Mouse (Mus musculus) bone marrow, adult 2 months (tissue): Measurements from ENCODE around the gene Dpy30.

Experiments
- CTCF ChIP-seq: fragments of 200-500 bp; IDR thresholded peaks from 2 replicates; pipeline ENCODE4 v1.5.1; 2011; ENCODE audit warnings: low read length, control low read depth; ENCODE audit not compliant: control insufficient read depth, insufficient read depth
- POLR2A ChIP-seq: fragments of 200-500 bp; IDR thresholded peaks from 2 replicates; pipeline ENCODE4 v1.6.1; 2011; ENCODE audit warnings: low read depth, mild to moderate bottlenecking, control low read depth, low read length, borderline replicate concordance; ENCODE audit not compliant: control insufficient read depth

- no peak for TF ChIP-seq CTCF
- TF ChIP-seq POLR2A: no peak
Observed at GRCm38 (mm10) chr17:74286140-74286730, 37.5 kb downstream of the Dpy30 start.
